Mouse (Mus musculus) MEL (cell line): ENCODE measurements at regions not wholly inside any gene's neighbourhood (a gene's known extent, or its start where the extent isn't known, plus 50 kb on each side); places are given as distances from the start of the nearest gene placed in this dataset.
A peak's percentile ranks its signal among the peaks of the same experiment; 100 is the strongest.

Source experiments
- DNase-seq: peaks from one replicate; pipeline ENCODE4 v3.0.0; 2011; ENCODE audit warnings: low read depth, low spot score
- H3K27ac ChIP-seq: 2 replicates; pipeline ENCODE4 v1.5.1; 2012; ENCODE audit warnings: low read depth, mild to moderate bottlenecking, control low read depth, low read length, moderate library complexity; ENCODE audit not compliant: control insufficient read depth
- H3K27me3 ChIP-seq, 2 experiments: fragments of 150-350 bp in 1 of 2; sonication (generic) in 1 of 2; 2 replicates each; pipeline ENCODE4 v1.6.1; 2012; ENCODE audit warnings: low read length in 2 of 2, mild to moderate bottlenecking in 2 of 2, improper control_type of control experiment in 1 of 2, moderate library complexity in 1 of 2; ENCODE audit not compliant: insufficient read depth in 2 of 2, control insufficient read depth in 1 of 2
- H3K36me3 ChIP-seq, 2 experiments: 2 replicates each; pipeline ENCODE4 v1.6.1; 2012 to 2014; ENCODE audit warnings: low read length in 2 of 2, improper control_type of control experiment in 1 of 2, inconsistent platforms in 1 of 2, mild to moderate bottlenecking in 1 of 2; ENCODE audit not compliant: insufficient read depth in 2 of 2, control insufficient read depth in 1 of 2
- H3K4me1 ChIP-seq, 2 experiments: fragments of 150-350 bp in 1 of 2; sonication (generic) in 1 of 2; 2 replicates each; pipeline ENCODE4 v1.6.1; 2012; ENCODE audit warnings: low read length in 2 of 2, improper control_type of control experiment in 1 of 2, mild to moderate bottlenecking in 1 of 2; ENCODE audit not compliant: insufficient read depth in 2 of 2, control insufficient read depth in 1 of 2
- H3K4me3 ChIP-seq, 2 experiments: fragments of 150-350 bp in 1 of 2; sonication (generic) in 1 of 2; 2 replicates each; pipeline ENCODE4 v1.5.1; 2012; ENCODE audit warnings: low read depth in 2 of 2, low read length in 2 of 2, mild to moderate bottlenecking in 2 of 2, moderate library complexity in 2 of 2, control low read depth in 1 of 2, improper control_type of control experiment in 1 of 2; ENCODE audit not compliant: control insufficient read depth in 1 of 2, insufficient read depth in 1 of 2
- H3K79me2 ChIP-seq: 2 replicates; pipeline ENCODE4 v1.6.1; 2012; ENCODE audit warnings: mild to moderate bottlenecking, low read length, moderate library complexity; ENCODE audit not compliant: control insufficient read depth, poor library complexity, insufficient read depth
- H3K9ac ChIP-seq: 2 replicates; pipeline ENCODE4 v1.6.1; 2012; ENCODE audit warnings: low read depth, mild to moderate bottlenecking, control low read depth, low read length, moderate library complexity; ENCODE audit not compliant: control insufficient read depth, poor library complexity, severe bottlenecking
- H3K9me3 ChIP-seq: fragments of 150-350 bp; sonication (generic); replicated peaks from 2 replicates; pipeline ENCODE4 v1.6.1; 2012; ENCODE audit warnings: mild to moderate bottlenecking, low read length, improper control_type of control experiment, moderate library complexity; ENCODE audit not compliant: insufficient read depth
- CTCF ChIP-seq, 3 experiments: IDR thresholded peaks in 2 of 3; conservative IDR thresholded peaks in 1 of 3; 2 replicates each; pipeline ENCODE4 v1.5.1; 2011 to 2012; ENCODE audit warnings: low read length in 3 of 3, low read depth in 2 of 3, mild to moderate bottlenecking in 2 of 3, improper control_type of control experiment in 1 of 3, inconsistent platforms in 1 of 3, mixed read lengths in 1 of 3, moderate library complexity in 1 of 3; ENCODE audit not compliant: control insufficient read depth in 1 of 3, insufficient read depth in 1 of 3, poor library complexity in 1 of 3, severe bottlenecking in 1 of 3
- E2F4 ChIP-seq: IDR thresholded peaks from 2 replicates; pipeline ENCODE4 v1.6.1; 2011; ENCODE audit warnings: low read depth, low read length, improper control_type of control experiment, borderline replicate concordance
- ELF1 ChIP-seq: IDR thresholded peaks from 2 replicates; pipeline ENCODE4 v1.6.1; 2014; ENCODE audit warnings: low read depth, mild to moderate bottlenecking, inconsistent platforms, low read length, improper control_type of control experiment, moderate library complexity
- EP300 ChIP-seq, 2 experiments: IDR thresholded peaks; 2 replicates each; pipeline ENCODE4 v1.6.1; 2011; ENCODE audit warnings: improper control_type of control experiment in 2 of 2, low read length in 2 of 2, low read depth in 1 of 2, mild to moderate bottlenecking in 1 of 2
- ETS1 ChIP-seq: IDR thresholded peaks from 2 replicates; pipeline ENCODE4 v1.6.1; 2012; ENCODE audit warnings: low read depth, mild to moderate bottlenecking, inconsistent platforms, low read length, improper control_type of control experiment, moderate library complexity
- GABPA ChIP-seq: IDR thresholded peaks from 2 replicates; pipeline ENCODE4 v1.6.1; 2012; ENCODE audit warnings: low read depth, mild to moderate bottlenecking, inconsistent platforms, low read length, improper control_type of control experiment, moderate library complexity
- GATA1 ChIP-seq: IDR thresholded peaks from 2 replicates; pipeline ENCODE4 v1.6.1; 2011; ENCODE audit warnings: low read depth, low read length, improper control_type of control experiment
- NRF1 ChIP-seq: IDR thresholded peaks from 2 replicates; pipeline ENCODE4 v1.6.1; 2014; ENCODE audit warnings: low read depth, mild to moderate bottlenecking, inconsistent platforms, low read length, improper control_type of control experiment, moderate library complexity; ENCODE audit not compliant: poor library complexity, insufficient read depth, severe bottlenecking
- POLR2A ChIP-seq, 2 experiments: IDR thresholded peaks; 2 replicates each; pipeline ENCODE4 v1.6.1; 2011 to 2012; ENCODE audit warnings: low read length in 2 of 2, mild to moderate bottlenecking in 2 of 2, control low read depth in 1 of 2, improper control_type of control experiment in 1 of 2, low read depth in 1 of 2, moderate library complexity in 1 of 2; ENCODE audit not compliant: control insufficient read depth in 1 of 2, insufficient read depth in 1 of 2, poor library complexity in 1 of 2
- POLR2AphosphoS5 ChIP-seq: IDR thresholded peaks from 2 replicates; pipeline ENCODE4 v1.6.1; 2012; ENCODE audit warnings: low read depth, borderline replicate concordance, mild to moderate bottlenecking, inconsistent platforms, low read length, moderate library complexity, mixed read lengths
- RCOR1 ChIP-seq: IDR thresholded peaks from 2 replicates; pipeline ENCODE4 v1.6.1; 2012; ENCODE audit warnings: low read depth, mild to moderate bottlenecking, inconsistent platforms, low read length, improper control_type of control experiment
- TAL1 ChIP-seq: IDR thresholded peaks from 2 replicates; pipeline ENCODE4 v1.6.1; 2012; ENCODE audit warnings: mild to moderate bottlenecking, inconsistent platforms, low read length, moderate library complexity, mixed read lengths
- TCF12 ChIP-seq: IDR thresholded peaks from 2 replicates; pipeline ENCODE4 v1.6.1; 2014; ENCODE audit warnings: low read depth, mild to moderate bottlenecking, inconsistent platforms, low read length, improper control_type of control experiment, moderate library complexity
- UBTF ChIP-seq: IDR thresholded peaks from 2 replicates; pipeline ENCODE4 v1.6.1; 2012; ENCODE audit warnings: low read depth, mild to moderate bottlenecking, inconsistent platforms, low read length, improper control_type of control experiment, moderate library complexity, borderline replicate concordance; ENCODE audit not compliant: insufficient read depth

DNA sequence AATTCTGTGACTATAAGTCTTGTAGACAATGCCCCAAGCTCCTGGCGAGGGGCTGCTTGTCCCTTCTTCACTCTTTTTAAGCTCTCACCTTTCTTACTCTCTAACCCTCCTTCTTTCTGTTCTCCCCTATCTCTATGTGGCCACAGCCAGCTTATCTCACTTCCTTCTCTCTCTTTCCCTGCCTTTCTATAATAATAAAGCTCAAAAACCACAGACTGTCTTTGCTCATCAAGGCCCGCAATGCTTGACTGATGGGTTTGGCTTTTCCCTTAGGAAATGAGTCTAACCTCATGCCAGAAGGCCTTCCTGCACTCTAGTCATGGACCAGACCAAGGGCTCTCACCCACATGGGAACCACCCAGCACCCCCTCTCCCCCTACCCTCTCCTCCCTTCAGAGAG is 760.3 kb upstream of the Cpxcr1 start:
- Histone ChIP-seq H3K9ac (no peak overlapping the region), H3K27ac (no peak overlapping the region)
- peak; percentile 66 for DNase-seq

More for the DNA sequence above, 760.3 kb upstream of the Cpxcr1 start:
- Histone ChIP-seq H3K79me2 (no peaks in the 10 kb centered on the region), H3K4me1 (0 out of 4 replicates have a peak, but pooled peaks cover 2% of the 10 kb centered on the region in 2 experiments), H3K4me3 (no peak overlapping the region), H3K9me3 (no peaks in the 10 kb centered on the region), H3K27me3 (no peaks in the 10 kb centered on the region), H3K36me3 (no peaks in the 10 kb centered on the region; a peak in 1 of 4 replicates)
- TF ChIP-seq NRF1 = no peak
- peak; percentile 68; the same call in 1 of the 2 replicates for TF ChIP-seq TCF12
- TF ChIP-seq POLR2A (IDR thresholded peaks at IDR 0.05; ENCODE audit: control insufficient read depth in 1 of 2, insufficient read depth in 1 of 2, low read depth in 1 of 2, low read length in 2 of 2, poor library complexity in 1 of 2) = no peak
- TF ChIP-seq CTCF (IDR thresholded peaks at IDR 0.05 in 2 of 3, conservative IDR thresholded peaks at IDR 0.05 in 1 of 3; ENCODE audit: control insufficient read depth in 1 of 3, insufficient read depth in 1 of 3, low read depth in 2 of 3, low read length in 3 of 3, poor library complexity in 1 of 3, severe bottlenecking in 1 of 3) = no peak
- peak; percentile 76 to 83 for TF ChIP-seq EP300 (IDR thresholded peaks at IDR 0.05; ENCODE audit: low read depth in 1 of 2, low read length in 2 of 2)
- TF ChIP-seq RCOR1 = peak; percentile 80
- no peak for TF ChIP-seq POLR2AphosphoS5
- peak; percentile 83 for TF ChIP-seq GATA1
- TF ChIP-seq GABPA = no peak
- TF ChIP-seq ETS1 = peak; percentile 43; the same call in 1 of the 2 replicates
- TF ChIP-seq ELF1 = no peak
- no peak for TF ChIP-seq TAL1
- no peak for TF ChIP-seq E2F4
- no peak for TF ChIP-seq UBTF
